Mouse (Mus musculus) heart, embryonic 16.5 days (tissue): Measurements from ENCODE around the gene Zbtb43. TPM values are rescaled to one million over a fixed set of nuclear protein-coding genes. Genes with fewer than 3 reads are reported as not detected.

ENCODE experiments used
- ATAC-seq: fragments of 200-750 bp; cut with Nextera tagmentation; replicated peaks from 2 replicates; pipeline ENCODE4 v1.8.0; 2017; ENCODE audit warnings: moderate number of reproducible peaks; ENCODE audit not compliant: insufficient read depth, low FRiP score; ENCODE audit errors: extremely low read depth
- H3K27ac ChIP-seq: fragments of 300-500 bp; sonication (generic); 2 replicates; pipeline ENCODE4 v1.5.1; 2014; ENCODE audit warnings: mild to moderate bottlenecking, low read length, control low read depth, moderate library complexity
- H3K27me3 ChIP-seq: fragments of 300-500 bp; sonication (generic); 2 replicates; pipeline ENCODE4 v1.6.1; 2014; ENCODE audit warnings: low read length, mixed read lengths; ENCODE audit not compliant: control insufficient read depth, insufficient read depth
- H3K36me3 ChIP-seq: fragments of 300-500 bp; sonication (generic); 2 replicates; pipeline ENCODE4 v1.6.1; 2014; ENCODE audit not compliant: control insufficient read depth, insufficient read depth
- H3K4me1 ChIP-seq: fragments of 300-500 bp; sonication (generic); 2 replicates; pipeline ENCODE4 v1.6.1; 2014; ENCODE audit warnings: low read length, mixed read lengths; ENCODE audit not compliant: control insufficient read depth, insufficient read depth
- H3K4me2 ChIP-seq: fragments of 300-500 bp; sonication (generic); 2 replicates; pipeline ENCODE4 v1.6.1; 2014; ENCODE audit warnings: low read depth, mild to moderate bottlenecking, control low read depth, low read length
- H3K4me3 ChIP-seq: fragments of 300-500 bp; sonication (generic); 2 replicates; pipeline ENCODE4 v1.5.1; 2014; ENCODE audit warnings: mild to moderate bottlenecking, control low read depth, low read length
- H3K9ac ChIP-seq: fragments of 300-500 bp; sonication (generic); 2 replicates; pipeline ENCODE4 v1.6.1; 2014; ENCODE audit warnings: low read length, control low read depth
- H3K9me3 ChIP-seq: fragments of 300-500 bp; sonication (generic); replicated peaks from 2 replicates; pipeline ENCODE4 v1.6.1; 2016; ENCODE audit warnings: low read length; ENCODE audit not compliant: control insufficient read depth
- WGBS: fragments of 180-500 bp; shearing (Covaris S2); extraction: QIAGEN DNeasy Blood & Tissue Kit; methylation state at CpG from one replicate; pipeline ENCODE4 v1.1.7; 2014; 5-methylcytosine and 5-hydroxymethylcytosine counted together
- polyA plus RNA-seq: library from polyadenylated mRNA; unstranded; fragments of >200 nt; fragmentation: Nextera tagmentation; extraction: Ambion mirVana; gene quantifications from 2 replicates; pipeline ENCODE4 v1.2.1, GENCODE M21; 2015

Gene Zbtb43
- polyA plus RNA-seq, 1 experiment from 2014 or later: 13.3 TPM

DNA sequence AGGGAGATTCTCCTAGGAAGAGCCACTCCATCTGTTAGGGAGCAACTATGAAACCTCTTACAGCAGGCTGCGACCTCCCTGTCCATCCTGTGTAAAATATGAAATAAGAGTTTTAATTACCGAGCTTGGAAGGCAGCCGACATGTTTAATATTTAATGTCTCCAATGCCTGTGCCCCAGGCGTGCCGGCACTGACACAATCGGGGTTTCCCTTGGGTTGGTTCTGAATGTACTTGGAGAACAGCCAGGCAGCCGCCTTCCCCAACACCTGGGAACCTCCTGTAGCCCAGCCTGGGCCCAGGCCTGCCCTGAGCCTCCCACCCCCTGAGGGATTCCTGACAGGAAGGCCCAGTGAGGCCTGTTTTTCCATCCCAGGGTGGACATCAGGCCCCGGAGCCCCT is 19.0 kb upstream of the Zbtb43 start:
- Histone ChIP-seq H3K36me3 (no peaks in the 10 kb centered on the region), H3K9ac (no peak overlapping the region), H3K27me3 (peaks cover 4% of the 10 kb centered on the region; the same call in 1 of the 2 replicates), H3K4me2 (no peak overlapping the region), H3K9me3 (no peaks in the 10 kb centered on the region), H3K4me3 (no peak overlapping the region), H3K27ac (no peak overlapping the region), H3K4me1 (no peaks in the 10 kb centered on the region)
- WGBS: 80% methylated on average over 8 of the region's 8 CpGs
- ATAC-seq: no peak

DNA sequence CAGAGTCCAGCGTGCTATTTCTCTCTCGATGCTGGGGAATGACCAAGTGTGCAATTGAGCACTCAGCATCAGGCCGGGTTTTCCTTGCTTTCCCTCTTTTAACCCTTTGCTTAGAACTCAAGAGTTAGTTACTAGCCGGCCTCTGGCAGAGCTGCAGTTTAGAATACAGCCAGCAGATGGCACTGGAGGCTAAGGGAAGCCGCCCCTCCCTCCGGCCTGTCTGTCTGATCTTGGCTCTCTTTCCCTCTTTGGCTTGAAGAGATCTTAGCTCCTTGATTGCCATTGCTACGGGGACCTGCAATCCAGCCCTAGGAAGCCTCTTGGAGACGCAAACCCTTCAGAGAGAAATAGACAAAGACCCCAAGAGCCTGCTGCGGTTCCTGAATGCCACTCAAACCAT is 18.5 kb upstream of the Zbtb43 start:
- 7% methylated on average over 9 of the region's 9 CpGs for WGBS
- H3K9me3 ChIP-seq: no peaks in the 10 kb centered on the region
- H3K27me3 ChIP-seq: peaks cover 4% of the 10 kb centered on the region; the same call in 1 of the 2 replicates
- no peak overlapping the region for H3K9ac ChIP-seq
- no peaks in the 10 kb centered on the region for H3K36me3 ChIP-seq
- H3K27ac ChIP-seq: no peak overlapping the region
- ATAC-seq: no peak
- no peak overlapping the region for H3K4me2 ChIP-seq
- no peak overlapping the region for H3K4me3 ChIP-seq
- no peaks in the 10 kb centered on the region for H3K4me1 ChIP-seq

DNA sequence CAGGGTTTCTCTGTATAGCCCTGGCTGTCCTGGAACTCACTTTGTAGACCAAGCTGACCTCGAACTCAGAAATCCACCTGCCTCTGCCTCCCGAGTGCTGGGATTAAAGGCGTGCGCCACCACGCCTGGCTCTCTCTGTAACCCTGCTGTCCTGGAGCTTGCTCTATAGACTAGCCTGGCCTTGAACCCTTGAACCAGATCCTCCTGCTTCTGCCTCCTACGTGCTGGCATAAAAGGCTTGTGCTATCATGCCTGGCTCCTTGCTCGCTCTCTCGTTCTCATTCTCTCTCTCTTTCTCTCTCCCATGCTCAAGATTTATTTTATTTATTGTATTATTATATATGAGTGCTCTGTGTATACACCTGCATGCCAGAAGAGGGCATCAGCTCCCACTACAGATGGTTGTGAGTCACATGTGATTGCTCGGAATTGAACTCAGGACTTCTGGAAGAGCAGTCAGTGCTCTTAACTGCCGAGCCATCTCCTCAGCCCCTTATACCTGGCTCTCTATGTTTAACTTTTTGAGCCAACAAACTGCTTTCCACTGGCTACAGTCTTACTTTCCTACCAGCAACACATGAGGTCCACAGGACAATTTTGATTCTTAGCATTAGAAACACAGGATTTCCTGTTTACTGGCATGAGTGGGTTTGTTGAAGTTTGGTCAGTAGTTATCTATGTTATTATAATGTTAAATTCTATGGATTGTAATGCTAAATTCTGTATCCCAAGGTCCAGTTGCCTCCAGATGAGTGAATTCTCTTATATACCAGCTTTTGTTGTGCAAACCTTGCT is 9.8 kb upstream of the Zbtb43 start:
- WGBS: 84% methylated on average over 10 of the region's 10 CpGs
- ATAC-seq: no peak

DNA sequence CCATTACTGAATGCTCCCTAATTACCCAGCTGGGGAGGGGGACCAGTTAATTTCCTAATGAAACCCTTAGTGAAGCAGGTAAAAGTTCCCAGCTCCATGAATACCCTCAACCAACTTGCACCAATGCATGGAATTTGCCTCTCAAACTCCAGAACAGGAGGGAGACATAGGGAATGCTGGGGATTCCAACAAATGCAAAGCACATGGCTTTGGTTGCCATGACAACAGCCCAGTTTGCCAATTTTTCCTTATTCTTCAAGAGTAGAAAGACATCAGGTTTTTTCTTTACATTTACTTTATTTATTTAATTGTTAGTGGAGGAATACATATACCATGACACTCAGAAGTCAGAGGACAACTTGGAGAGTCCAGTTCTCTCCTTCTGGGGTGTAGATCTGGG is 7.6 kb upstream of the Zbtb43 start:
- H3K9me3 ChIP-seq: no peaks in the 10 kb centered on the region
- H3K36me3 ChIP-seq: no peaks in the 10 kb centered on the region
- no peak for ATAC-seq
- H3K27me3 ChIP-seq: no peaks in the 10 kb centered on the region
- no peak overlapping the region for H3K9ac ChIP-seq
- H3K4me1 ChIP-seq: no peaks in the 10 kb centered on the region
- no peak overlapping the region for H3K4me2 ChIP-seq
- no peak overlapping the region for H3K27ac ChIP-seq
- H3K4me3 ChIP-seq: no peak overlapping the region

More for the DNA sequence above, 9.8 kb upstream of the Zbtb43 start:
- H3K4me2 ChIP-seq: no peak overlapping the region
- H3K9ac ChIP-seq: no peak overlapping the region
- H3K27ac ChIP-seq: no peak overlapping the region
- no peak overlapping the region for H3K4me3 ChIP-seq
- no peaks in the 10 kb centered on the region for H3K9me3 ChIP-seq
- no peaks in the 10 kb centered on the region for H3K27me3 ChIP-seq
- H3K4me1 ChIP-seq: no peaks in the 10 kb centered on the region
- no peaks in the 10 kb centered on the region for H3K36me3 ChIP-seq

DNA sequence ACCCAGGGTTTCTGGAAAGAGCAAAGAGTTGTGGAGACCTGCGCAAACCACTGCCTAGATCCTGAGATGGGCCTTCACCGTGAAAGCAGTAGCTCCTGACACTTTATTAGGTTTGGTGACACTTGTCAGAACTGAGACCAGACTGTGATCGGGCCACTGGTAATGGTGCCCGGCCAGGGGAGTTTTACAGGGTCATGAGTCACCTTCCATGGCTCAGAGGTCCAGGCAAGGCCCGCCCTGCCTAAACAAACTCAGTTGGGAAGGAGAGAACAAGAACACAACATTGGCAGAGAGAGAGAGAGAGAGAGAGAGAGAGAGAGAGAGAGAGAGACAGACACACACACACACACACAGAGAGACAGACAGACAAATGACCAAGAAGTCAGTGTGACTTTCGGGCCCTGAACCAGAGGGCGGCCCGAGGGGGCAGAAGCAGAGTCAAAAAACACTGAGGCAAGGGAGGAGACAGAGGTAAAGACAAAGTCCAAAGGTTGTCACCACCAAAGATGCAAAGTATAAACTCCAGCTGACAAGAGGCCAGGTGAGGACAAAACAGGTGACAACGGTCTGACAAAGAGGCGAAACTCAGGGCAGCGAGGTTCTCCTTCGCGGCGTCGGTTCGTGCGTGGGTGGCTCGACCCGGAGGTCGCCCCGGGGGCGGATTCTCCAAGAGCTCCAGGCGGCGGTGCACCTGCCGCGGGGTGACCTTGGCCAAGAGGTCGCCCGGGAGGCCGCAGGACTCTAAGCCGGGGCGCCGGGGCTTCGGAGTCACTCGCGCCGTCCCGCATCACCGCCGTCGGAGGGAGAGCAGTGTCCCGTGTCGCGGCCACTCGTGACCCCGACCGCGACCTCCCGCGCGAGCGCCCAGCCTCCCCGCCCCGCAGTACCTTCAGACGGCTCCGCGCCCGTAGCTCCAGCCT is 553 bp downstream of the Zbtb43 start:
- peak; percentile 57 for ATAC-seq

DNA sequence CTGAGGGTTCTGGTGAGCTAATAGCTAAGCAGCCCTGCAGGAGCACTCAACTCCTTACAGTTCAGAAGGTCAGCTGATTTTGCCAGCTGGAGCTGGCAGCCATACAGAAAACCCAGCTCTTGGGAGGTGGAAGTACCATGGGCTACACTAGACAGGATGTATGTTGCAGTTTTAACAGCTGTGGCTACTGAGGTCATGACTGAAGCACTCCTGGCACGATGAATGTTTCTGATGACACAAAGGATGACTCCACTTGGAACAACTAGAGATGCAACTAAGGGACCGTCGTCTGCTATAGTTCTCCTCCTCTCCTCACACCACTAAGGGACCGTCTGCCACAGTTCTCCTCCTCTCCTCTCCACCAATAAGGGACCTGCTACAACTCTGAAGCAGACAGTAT is 2.4 kb downstream of the Zbtb43 start:
- Histone ChIP-seq H3K4me3 (no peak overlapping the region), H3K9me3 (no peaks in the 10 kb centered on the region), H3K36me3 (peaks cover 15% of the 10 kb centered on the region), H3K9ac (no peak overlapping the region), H3K27me3 (no peaks in the 10 kb centered on the region), H3K27ac (no peak overlapping the region), H3K4me2 (no peak overlapping the region), H3K4me1 (peaks cover 19% of the 10 kb centered on the region)
- WGBS: 51% methylated on average over 4 of the region's 4 CpGs
- no peak for ATAC-seq

More for the DNA sequence above, 553 bp downstream of the Zbtb43 start:
- H3K27me3 ChIP-seq: no peaks in the 10 kb centered on the region
- peak overlapping the region; percentile 72 for H3K4me2 ChIP-seq
- peaks cover 19% of the 10 kb centered on the region for H3K4me1 ChIP-seq
- no peaks in the 10 kb centered on the region for H3K9me3 ChIP-seq
- peak overlapping the region; percentile 81 for H3K27ac ChIP-seq
- H3K9ac ChIP-seq: peak overlapping the region; percentile 96
- H3K4me3 ChIP-seq: peak overlapping the region; percentile 96
- H3K36me3 ChIP-seq: peaks cover 5% of the 10 kb centered on the region
- 4% methylated on average over 57 of the region's 57 CpGs for WGBS

DNA sequence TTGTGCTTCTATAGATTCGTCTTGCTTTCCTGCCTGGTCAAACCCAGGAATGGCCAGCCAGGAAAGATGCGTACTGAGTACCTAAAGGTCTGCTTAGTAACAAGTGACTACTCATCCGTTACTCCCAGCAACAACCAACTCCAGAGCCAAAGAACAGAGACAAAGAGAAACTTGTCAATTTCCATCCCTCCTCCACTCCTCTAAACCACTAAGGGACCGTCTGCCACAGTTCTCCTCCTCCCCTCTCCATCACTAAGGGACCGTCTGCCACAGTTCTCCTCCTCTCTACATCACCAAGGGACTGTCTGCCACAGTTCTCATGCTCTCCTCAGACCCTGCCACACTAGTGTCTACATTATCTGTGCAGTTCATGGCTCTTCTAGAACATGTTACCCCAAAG is 3.1 kb downstream of the Zbtb43 start:
- Histone ChIP-seq H3K27ac (no peak overlapping the region), H3K9ac (no peak overlapping the region), H3K27me3 (no peaks in the 10 kb centered on the region), H3K4me1 (peaks cover 19% of the 10 kb centered on the region), H3K4me3 (no peak overlapping the region), H3K36me3 (peaks cover 18% of the 10 kb centered on the region), H3K9me3 (no peaks in the 10 kb centered on the region), H3K4me2 (no peak overlapping the region)
- 74% methylated on average over 5 of the region's 5 CpGs for WGBS
- ATAC-seq: no peak

DNA sequence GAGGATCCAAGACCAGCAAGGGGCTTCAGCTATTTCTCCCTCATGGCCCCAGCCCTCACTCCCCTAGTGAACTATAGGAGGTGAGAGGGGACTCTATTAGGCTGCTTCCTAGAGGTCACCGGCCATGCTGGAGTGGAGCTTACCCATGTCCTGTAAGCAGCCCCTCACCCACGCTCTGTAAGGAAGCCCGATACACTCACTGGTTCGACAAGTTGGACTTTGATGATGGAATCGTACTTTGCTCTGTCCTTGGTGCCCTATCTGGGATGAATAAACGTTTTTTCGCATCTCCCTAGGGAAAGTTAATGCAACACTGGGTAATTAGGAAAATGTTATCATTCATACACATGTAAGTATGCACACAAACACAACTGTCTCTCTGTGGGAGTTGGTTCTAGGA is 6.3 kb downstream of the Zbtb43 start:
- no peaks in the 10 kb centered on the region for H3K27me3 ChIP-seq
- WGBS: 83% methylated on average over 7 of the region's 7 CpGs
- peaks cover 29% of the 10 kb centered on the region for H3K36me3 ChIP-seq
- no peaks in the 10 kb centered on the region for H3K9me3 ChIP-seq
- no peak overlapping the region for H3K27ac ChIP-seq
- H3K4me2 ChIP-seq: no peak overlapping the region
- H3K9ac ChIP-seq: no peak overlapping the region
- ATAC-seq: no peak
- no peak overlapping the region for H3K4me3 ChIP-seq
- H3K4me1 ChIP-seq: peaks cover 14% of the 10 kb centered on the region

DNA sequence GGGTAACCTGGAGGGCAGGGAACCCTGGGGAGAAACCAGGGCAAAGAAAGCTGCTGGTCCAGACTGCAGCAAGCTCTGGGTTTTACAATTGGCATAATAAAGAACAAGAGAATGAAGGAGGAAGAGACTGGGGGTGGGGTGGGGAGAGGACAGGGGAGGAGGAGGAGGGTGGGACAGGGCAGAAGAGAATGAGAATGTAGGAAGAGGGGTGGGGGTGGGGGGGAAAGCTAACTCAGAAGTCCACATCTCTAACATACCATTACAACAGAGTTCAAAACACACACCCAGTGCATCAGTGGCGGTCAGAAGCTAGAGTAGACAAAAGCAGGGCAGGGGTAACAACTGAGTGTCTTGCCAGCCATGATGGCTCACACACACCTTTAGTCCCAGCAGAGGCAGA is 7.3 kb downstream of the Zbtb43 start:
- peaks cover 32% of the 10 kb centered on the region for H3K36me3 ChIP-seq
- 84% methylated on average over 1 of the region's 1 CpGs for WGBS

More for the DNA sequence above, 7.3 kb downstream of the Zbtb43 start:
- no peaks in the 10 kb centered on the region for H3K27me3 ChIP-seq
- H3K4me2 ChIP-seq: no peak overlapping the region
- H3K9ac ChIP-seq: no peak overlapping the region
- no peak for ATAC-seq
- H3K4me1 ChIP-seq: peaks cover 5% of the 10 kb centered on the region
- no peaks in the 10 kb centered on the region for H3K9me3 ChIP-seq
- H3K27ac ChIP-seq: no peak overlapping the region
- H3K4me3 ChIP-seq: no peak overlapping the region
